Comparison of ENCODE assay signal across 26 mouse cellular contexts in the genomic region with DNA sequence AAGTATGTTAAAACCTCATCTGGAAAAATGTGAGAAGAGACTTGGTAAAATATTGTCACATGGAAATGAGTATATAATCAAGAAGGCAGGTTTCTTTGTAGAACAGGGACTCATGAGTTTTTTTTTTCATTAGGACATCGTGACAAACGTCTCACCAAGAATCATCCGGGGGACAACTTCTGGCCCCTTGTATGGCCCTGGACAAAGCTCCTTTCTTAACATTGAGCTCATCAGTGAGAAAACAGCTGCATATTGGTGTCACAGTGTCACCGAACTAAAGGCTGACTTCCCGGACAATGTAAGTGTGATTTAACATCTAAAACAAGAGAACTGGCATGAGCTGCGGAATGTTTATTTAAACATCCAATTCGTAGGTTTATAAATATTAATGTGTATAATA.
DNase-seq lines count a peak whose midpoint lies in the region; ATAC-seq and TF ChIP-seq lines count a peak whose summit lies in the region.
"Had no signal": no experiment of that assay in that cellular context is flagged by ENCODE, and none has a peak within 500 bp of the region (broad histone marks: within the 10 kb centered on the region; RNA-seq: fewer than 3 reads in every experiment).

No protein-coding gene starts in this region.

- no peaks in the 10 kb centered on the region for H3K27me3 ChIP-seq in midbrain, embryonic 14.5 days (ENCODE audit: control insufficient read depth, insufficient read depth, low read length)
- H3K27me3 ChIP-seq in midbrain, embryonic 10.5 days (ENCODE audit: low read depth, poor library complexity, severe bottlenecking): no peaks in the 10 kb centered on the region
- no peaks in the 10 kb centered on the region for H3K27me3 ChIP-seq in neural tube, embryonic 14.5 days (ENCODE audit: control insufficient read depth, insufficient read depth, low read length)
- no peaks in the 10 kb centered on the region for H3K27me3 ChIP-seq in embryonic facial prominence, embryonic 10.5 days (replicated peaks; ENCODE audit: low read depth, poor library complexity, severe bottlenecking)
- H3K27me3 ChIP-seq: embryonic facial prominence, embryonic 12.5 days; embryonic facial prominence, embryonic 15.5 days; heart, embryonic 13.5 days; hindbrain, embryonic 12.5 days had no signal

- WGBS in midbrain, embryonic 14.5 days: 37% methylated on average over 7 of the region's 7 CpGs
- WGBS in midbrain, embryonic 10.5 days: 79% methylated on average over 7 of the region's 7 CpGs
- WGBS in neural tube, embryonic 14.5 days: 13% methylated on average over 7 of the region's 7 CpGs
- WGBS in embryonic facial prominence, embryonic 10.5 days: 64% methylated on average over 7 of the region's 7 CpGs

- no peak for ATAC-seq in midbrain, embryonic 14.5 days (ENCODE audit: low FRiP score, low TSS enrichment)
- peak; percentile 39; the same call in 1 of the 2 replicates for ATAC-seq in neural tube, embryonic 14.5 days (ENCODE audit: low read depth)
- ATAC-seq: CD4-positive, CD25-positive, alpha-beta regulatory T cell, adult 4 months had no signal

- no peaks in the 10 kb centered on the region for H3K4me1 ChIP-seq in midbrain, embryonic 14.5 days (ENCODE audit: control insufficient read depth, insufficient read depth, low read length)
- H3K4me1 ChIP-seq in midbrain, embryonic 10.5 days: peaks cover 6% of the 10 kb centered on the region; the same call in 1 of the 2 replicates
- no peaks in the 10 kb centered on the region; the same call in 1 of the 2 replicates for H3K4me1 ChIP-seq in neural tube, embryonic 14.5 days (ENCODE audit: control insufficient read depth, insufficient read depth, low read length)
- H3K4me1 ChIP-seq in embryonic facial prominence, embryonic 10.5 days: no peaks in the 10 kb centered on the region
- H3K4me1 ChIP-seq: embryonic facial prominence, embryonic 12.5 days; embryonic facial prominence, embryonic 15.5 days; heart, embryonic 10.5 days; heart, embryonic 13.5 days; hindbrain, embryonic 12.5 days had no signal

- H3K27ac ChIP-seq in midbrain, embryonic 14.5 days (replicated peaks; ENCODE audit: low read depth, low read length): no peak overlapping the region
- H3K27ac ChIP-seq in midbrain, embryonic 10.5 days (replicated peaks): no peak overlapping the region
- no peak overlapping the region for H3K27ac ChIP-seq in neural tube, embryonic 14.5 days (ENCODE audit: low read depth, low read length)
- H3K27ac ChIP-seq in embryonic facial prominence, embryonic 10.5 days (replicated peaks): no peak overlapping the region
- H3K27ac ChIP-seq: embryonic facial prominence, embryonic 12.5 days; embryonic facial prominence, embryonic 15.5 days; forebrain, embryonic 12.5 days; forebrain, embryonic 15.5 days; heart, adult 2 months; heart, embryonic 10.5 days; heart, embryonic 13.5 days; hindbrain, embryonic 12.5 days; hindbrain, embryonic 15.5 days had no signal

- no peak overlapping the region for H3K4me2 ChIP-seq in midbrain, embryonic 14.5 days (ENCODE audit: low read length)
- no peak overlapping the region for H3K4me2 ChIP-seq in neural tube, embryonic 14.5 days (ENCODE audit: low read depth, low read length)
- H3K4me2 ChIP-seq: embryonic facial prominence, embryonic 12.5 days; embryonic facial prominence, embryonic 15.5 days; forebrain, embryonic 12.5 days; forebrain, embryonic 15.5 days; heart, embryonic 13.5 days; hindbrain, embryonic 12.5 days; hindbrain, embryonic 15.5 days had no signal

- H3K4me3 ChIP-seq in midbrain, embryonic 14.5 days (replicated peaks; ENCODE audit: low read depth, low read length): no peak overlapping the region
- H3K4me3 ChIP-seq in midbrain, embryonic 10.5 days: no peak overlapping the region
- H3K4me3 ChIP-seq in neural tube, embryonic 14.5 days (ENCODE audit: low read depth, low read length): no peak overlapping the region
- no peak overlapping the region for H3K4me3 ChIP-seq in embryonic facial prominence, embryonic 10.5 days
- H3K4me3 ChIP-seq: embryonic facial prominence, embryonic 12.5 days; embryonic facial prominence, embryonic 15.5 days; forebrain, embryonic 12.5 days; forebrain, embryonic 15.5 days; heart, adult 2 months; heart, embryonic 10.5 days; heart, embryonic 13.5 days; hindbrain, embryonic 12.5 days; hindbrain, embryonic 15.5 days had no signal

- TF ChIP-seq CTCF in brain, embryonic 14.5 days (IDR thresholded peaks at IDR 0.05; ENCODE audit: borderline replicate concordance, extremely low read depth, insufficient read depth, insufficient read length): no peak

- H3K9me3 ChIP-seq in midbrain, embryonic 14.5 days (ENCODE audit: control insufficient read depth, low read length): no peaks in the 10 kb centered on the region
- H3K9me3 ChIP-seq in midbrain, embryonic 10.5 days (replicated peaks): no peaks in the 10 kb centered on the region
- H3K9me3 ChIP-seq in neural tube, embryonic 14.5 days (ENCODE audit: control insufficient read depth, low read length): no peaks in the 10 kb centered on the region
- H3K9me3 ChIP-seq in embryonic facial prominence, embryonic 10.5 days: no peaks in the 10 kb centered on the region
- H3K9me3 ChIP-seq: embryonic facial prominence, embryonic 12.5 days; embryonic facial prominence, embryonic 15.5 days; forebrain, embryonic 12.5 days; forebrain, embryonic 15.5 days; heart, embryonic 10.5 days; heart, embryonic 13.5 days; hindbrain, embryonic 12.5 days; hindbrain, embryonic 15.5 days had no signal

- peak; percentile 31 for DNase-seq in midbrain, embryonic 14.5 days
- no peak for DNase-seq in midbrain, embryonic 10.5 days (ENCODE audit: low spot score)
- peak; percentile 55 for DNase-seq in brain, embryonic 14.5 days (ENCODE audit: low read depth)
- DNase-seq in embryo, embryonic 10.5 days (ENCODE audit: low spot score): peak; percentile 24
- DNase-seq in kidney, postnatal 25 days: no peak
- no peak for DNase-seq in embryonic facial prominence, embryonic 10.5 days (ENCODE audit: low spot score)
- DNase-seq in spleen, postnatal 14 days (ENCODE audit: low spot score in 2 of 2): no peak
- DNase-seq: adrenal gland, adult 2 months; adrenal gland, postnatal 14 days; cerebellum, adult 11-12 months; cerebellum, adult 8-10 months; cerebellum, postnatal 10 days; cerebellum, postnatal 36 days; gastrocnemius, postnatal 10 days; gastrocnemius, postnatal 36 days; heart, adult 2 months had no signal

- no peak for TF ChIP-seq POLR2A in brain, embryonic 14.5 days (IDR thresholded peaks at IDR 0.05; ENCODE audit: borderline replicate concordance, extremely low read depth, insufficient read depth, insufficient read length, poor library complexity, severe bottlenecking)

- no peaks in the 10 kb centered on the region for H3K36me3 ChIP-seq in midbrain, embryonic 14.5 days (ENCODE audit: control insufficient read depth, insufficient read depth, low read length)
- H3K36me3 ChIP-seq in midbrain, embryonic 10.5 days: no peaks in the 10 kb centered on the region
- no peaks in the 10 kb centered on the region for H3K36me3 ChIP-seq in neural tube, embryonic 14.5 days (ENCODE audit: control insufficient read depth, insufficient read depth, low read length)
- H3K36me3 ChIP-seq in embryonic facial prominence, embryonic 10.5 days (replicated peaks): no peaks in the 10 kb centered on the region
- H3K36me3 ChIP-seq: embryonic facial prominence, embryonic 12.5 days; embryonic facial prominence, embryonic 15.5 days; forebrain, embryonic 12.5 days; forebrain, embryonic 15.5 days; heart, embryonic 10.5 days; heart, embryonic 13.5 days; hindbrain, embryonic 12.5 days; hindbrain, embryonic 15.5 days had no signal

- H3K9ac ChIP-seq in midbrain, embryonic 14.5 days (replicated peaks; ENCODE audit: low read length): no peak overlapping the region
- H3K9ac ChIP-seq in neural tube, embryonic 14.5 days (replicated peaks; ENCODE audit: low read depth, low read length): no peak overlapping the region
- H3K9ac ChIP-seq: embryonic facial prominence, embryonic 12.5 days; embryonic facial prominence, embryonic 15.5 days; forebrain, embryonic 12.5 days; forebrain, embryonic 15.5 days; heart, embryonic 13.5 days; hindbrain, embryonic 12.5 days; hindbrain, embryonic 15.5 days had no signal

Comparison
In these comparisons a context has a peak if more than half of its experiments do, and no peak if none do; other contexts are left out.
1. DNase-seq: peak in midbrain, embryonic 14.5 days (single experiment), brain, embryonic 14.5 days (single experiment) and embryo, embryonic 10.5 days (single experiment); none in midbrain, embryonic 10.5 days (single experiment), kidney, postnatal 25 days (0 of 2), embryonic facial prominence, embryonic 10.5 days (single experiment) and spleen, postnatal 14 days (0 of 2).